Mouse (Mus musculus) Muller cell, postnatal 12 days (primary cell): ENCODE data around the gene 9030025P20Rik.
A peak's percentile ranks its signal among the peaks of the same experiment; 100 is the strongest.
"Not testable (repeated sequence)": the region's sequence is repeated elsewhere in the genome, so short reads cannot be mapped to it uniquely, and the experiment has no call there.

Source experiments
- DNase-seq: peaks from one replicate; pipeline ENCODE4 v3.0.0-alpha.2; 2015; ENCODE audit errors: inconsistent ontology term

9030025P20Rik gene

DNA sequence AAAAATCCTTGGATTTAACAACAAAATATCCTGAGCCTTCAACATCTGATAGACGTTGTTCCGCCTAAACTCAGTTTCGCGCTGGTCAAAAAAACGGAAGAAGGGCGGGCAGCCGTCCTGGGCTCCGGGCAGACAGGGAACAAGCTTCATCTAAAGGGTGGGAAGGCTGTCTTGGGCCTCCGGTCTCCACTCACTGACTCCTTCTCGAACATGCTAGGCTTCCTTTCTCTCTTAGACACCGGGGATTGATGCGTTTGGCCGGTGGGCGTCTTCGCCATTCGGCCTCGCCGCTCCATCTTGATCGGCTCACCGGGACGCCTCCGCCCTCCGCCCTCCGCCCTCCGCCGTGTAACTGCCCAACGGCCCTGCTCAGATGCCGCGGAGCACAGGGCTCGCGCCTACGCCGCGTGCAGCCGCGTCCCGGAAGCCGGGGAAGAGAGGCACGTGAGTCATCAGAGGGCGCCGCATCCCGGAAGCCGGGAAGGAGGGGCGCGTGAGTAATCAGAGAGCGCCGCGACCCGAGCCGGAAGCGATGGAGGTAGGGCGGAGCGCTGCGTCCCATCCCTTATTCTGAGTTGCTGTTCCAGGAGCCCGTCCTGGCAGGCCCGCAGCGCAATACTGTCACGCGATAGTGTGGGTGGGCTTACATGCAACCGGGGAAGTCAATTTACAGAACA lies at the start of gene 9030025P20Rik, which contains the start of gene Gm3417:
9030025P20Rik (plus strand) TSS at position 107 of the 677 bp plus-strand sequence.
Gm3417 (minus strand) TSS at position 429 of the 677 bp plus-strand sequence.
- not testable (repeated sequence) for DNase-seq

DNA sequence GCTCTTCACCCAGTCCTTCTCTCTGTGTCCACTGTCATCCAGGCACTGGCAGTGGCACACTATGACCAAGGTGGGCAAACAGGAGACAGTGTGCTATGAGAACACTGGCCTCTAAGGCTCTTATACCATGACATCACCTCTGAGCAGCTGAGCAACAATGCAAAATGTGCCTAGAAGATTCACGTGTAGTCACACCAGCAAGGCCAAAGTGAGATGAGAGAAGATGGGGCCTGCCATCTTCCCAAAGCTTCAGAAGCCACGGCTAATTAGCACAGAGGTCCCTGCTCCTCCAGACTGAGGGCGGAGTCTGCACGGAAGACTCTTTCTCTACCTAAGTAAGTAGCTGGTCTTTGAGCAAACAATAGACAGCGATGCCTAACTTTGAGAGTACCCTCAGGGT lies 49.6 kb upstream of the 9030025P20Rik start:
- DNase-seq = no peak

DNA sequence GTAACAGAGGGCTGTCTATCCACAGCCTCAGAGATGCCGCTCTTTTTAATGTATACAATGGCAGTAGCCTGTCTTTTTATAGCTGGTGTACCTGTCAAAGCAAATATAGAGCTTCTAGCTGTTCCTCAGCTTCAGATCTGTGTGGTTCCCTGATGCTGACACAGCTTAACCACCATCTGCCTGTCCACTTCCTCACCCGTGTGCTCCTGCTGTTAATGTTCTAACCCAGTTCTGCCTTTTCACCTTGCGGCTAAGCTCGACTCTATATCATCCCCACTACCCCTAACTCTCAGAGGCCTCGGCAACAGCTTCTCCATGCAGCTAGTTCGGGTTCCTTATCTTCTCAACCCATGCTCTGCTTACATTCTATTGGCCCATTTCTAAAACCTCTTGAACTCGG lies 47.6 kb upstream of the 9030025P20Rik start:
- no peak for DNase-seq

DNA sequence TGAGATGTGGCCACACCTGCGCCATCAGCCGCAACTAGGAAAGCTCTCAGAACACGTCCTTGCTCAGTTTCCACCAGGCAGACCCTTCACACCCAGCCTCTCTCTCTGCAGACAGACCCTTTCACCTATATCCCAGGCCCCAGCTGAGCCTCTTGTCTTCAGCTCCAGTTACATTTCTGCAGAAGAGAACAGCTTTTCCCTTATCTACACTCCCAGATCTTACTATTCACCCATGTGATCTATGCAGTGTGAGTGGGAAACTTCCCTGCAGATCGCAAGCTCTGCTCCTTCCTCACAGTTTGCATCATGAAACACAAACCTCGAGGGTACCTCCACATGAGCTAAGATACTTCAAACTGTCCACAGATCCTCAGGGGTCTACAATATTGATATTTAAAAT lies 46.8 kb upstream of the 9030025P20Rik start:
- no peak for DNase-seq

DNA sequence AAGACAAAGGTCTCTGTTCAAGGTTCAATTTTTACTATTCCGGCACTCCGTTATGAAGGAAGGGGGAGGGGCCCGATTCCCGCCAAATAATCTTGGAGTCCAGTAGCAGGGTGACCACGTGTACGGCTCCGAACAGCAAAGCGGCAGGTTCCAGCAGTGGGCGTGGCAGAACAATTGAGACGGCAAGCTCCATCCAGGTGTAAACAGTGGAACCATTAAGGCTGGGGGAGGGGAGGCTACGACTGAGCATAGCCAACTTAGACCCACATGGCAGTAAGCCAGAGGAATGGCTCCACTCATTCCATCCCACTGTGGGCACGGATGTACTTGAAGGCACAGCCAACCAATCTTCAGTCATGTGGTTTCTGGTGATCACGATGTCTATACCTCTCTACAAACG lies 43.0 kb upstream of the 9030025P20Rik start:
- not testable (repeated sequence) for DNase-seq

DNA sequence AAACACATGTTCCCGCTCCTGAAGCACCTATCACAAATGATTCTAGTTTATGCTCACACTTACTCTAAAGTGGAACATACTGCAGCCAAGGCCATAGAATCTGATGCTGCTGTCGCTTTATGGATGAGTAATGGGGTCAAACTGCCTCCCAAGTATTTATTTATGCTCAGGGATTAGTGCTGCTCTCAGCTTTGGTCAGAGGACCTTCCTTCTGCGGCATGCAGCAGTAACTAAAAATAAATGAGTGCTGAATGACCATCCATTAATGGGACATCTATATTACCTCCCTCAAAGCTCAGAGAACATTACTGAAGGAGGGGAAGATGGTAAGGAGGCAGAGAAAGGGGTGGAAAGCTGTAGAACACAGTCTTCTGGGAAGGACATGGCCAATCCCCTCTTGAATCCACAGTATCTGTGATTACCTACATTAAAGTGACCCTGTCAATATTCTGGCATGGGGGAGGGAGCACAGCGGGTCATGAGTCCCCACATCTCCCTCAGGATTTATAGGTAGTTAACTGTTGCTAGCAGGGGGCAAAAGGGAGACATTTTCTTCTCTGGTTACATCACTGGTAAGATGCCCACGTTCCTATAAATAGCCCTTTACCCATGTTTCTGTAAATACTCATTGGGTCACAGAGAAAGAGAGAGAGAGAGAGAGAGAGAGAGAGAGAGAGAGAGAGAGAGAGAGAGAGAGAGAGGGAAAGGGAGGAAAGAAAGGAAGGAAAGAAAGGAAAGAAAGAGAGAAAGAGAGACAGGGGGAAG lies 42.2 kb upstream of the 9030025P20Rik start:
- DNase-seq = no peak

DNA sequence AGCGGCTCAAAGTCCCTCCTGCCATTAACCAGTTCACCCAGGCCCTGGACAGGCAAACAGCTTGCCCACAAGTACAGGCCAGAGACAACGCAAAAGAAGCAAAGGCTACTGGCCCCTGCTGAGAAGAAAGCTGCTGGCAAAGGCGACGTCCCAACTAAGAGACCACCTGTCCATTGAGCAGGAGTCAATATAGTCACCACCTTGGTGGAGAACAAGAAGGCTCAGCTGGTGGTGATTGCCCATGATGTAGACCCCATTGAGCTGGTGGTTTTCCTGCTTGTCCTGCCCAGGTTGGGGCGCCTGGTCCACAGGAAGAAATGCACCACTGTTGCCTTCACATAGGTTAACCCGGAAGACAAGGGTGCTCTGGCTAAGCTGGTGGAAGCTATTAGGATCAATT lies 36.1 kb upstream of the 9030025P20Rik start:
- not testable (repeated sequence) for DNase-seq

DNA sequence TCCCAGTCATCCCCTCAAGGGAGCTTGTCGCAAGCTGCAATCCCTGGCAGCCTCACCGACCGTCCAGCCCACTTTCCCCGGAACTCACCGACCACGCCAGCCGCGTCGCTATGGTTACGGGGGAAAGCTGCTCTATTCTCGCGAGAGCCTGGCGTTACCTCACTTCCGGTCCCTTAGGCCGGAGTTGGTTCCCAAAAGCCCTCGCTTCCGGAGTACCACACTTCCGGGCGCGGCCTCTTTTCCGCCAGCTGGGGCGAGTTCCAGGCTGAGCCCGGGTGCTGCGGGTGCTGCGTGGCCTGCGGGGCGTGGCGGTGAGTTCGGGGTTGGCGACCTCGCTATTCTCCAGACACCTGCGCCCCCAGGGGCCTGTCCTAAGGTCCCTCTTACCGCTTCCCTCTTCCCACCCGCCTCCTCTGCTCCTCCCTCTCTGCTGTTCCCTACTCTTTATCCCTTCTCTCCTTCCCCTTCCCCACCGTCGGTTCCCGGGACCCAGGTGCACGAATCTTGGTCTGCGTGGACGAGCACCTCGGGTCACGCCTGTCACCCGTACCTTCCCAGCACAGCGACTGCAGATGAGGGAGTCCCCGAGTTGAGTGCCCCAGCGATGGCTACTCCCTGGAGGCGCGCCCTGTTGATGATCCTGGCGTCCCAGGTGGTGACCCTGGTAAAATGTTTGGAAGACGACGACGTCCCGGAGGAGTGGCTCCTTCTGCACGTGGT lies 35.1 kb upstream of the 9030025P20Rik start, which contains the start of the genes Wdr27 and 1600012H06Rik:
Wdr27 (minus strand) TSS at position 150 of the 720 bp plus-strand sequence.
1600012H06Rik (plus strand) TSS at position 176 of the 720 bp plus-strand sequence.
- peak; percentile 98 for DNase-seq

DNA sequence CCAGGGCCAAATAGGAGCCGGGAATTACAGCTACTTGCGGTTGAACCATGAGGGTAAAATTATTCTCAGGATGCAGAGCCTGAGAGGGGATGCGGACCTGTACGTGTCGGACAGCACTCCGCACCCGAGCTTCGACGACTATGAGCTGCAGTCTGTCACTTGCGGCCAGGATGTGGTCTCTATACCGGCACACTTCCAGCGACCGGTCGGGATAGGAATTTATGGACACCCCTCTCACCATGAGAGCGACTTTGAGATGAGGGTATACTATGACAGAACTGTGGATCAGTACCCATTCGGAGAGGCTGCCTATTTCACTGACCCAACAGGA lies 34.6 kb upstream of the 9030025P20Rik start:
- DNase-seq = no peak

DNA sequence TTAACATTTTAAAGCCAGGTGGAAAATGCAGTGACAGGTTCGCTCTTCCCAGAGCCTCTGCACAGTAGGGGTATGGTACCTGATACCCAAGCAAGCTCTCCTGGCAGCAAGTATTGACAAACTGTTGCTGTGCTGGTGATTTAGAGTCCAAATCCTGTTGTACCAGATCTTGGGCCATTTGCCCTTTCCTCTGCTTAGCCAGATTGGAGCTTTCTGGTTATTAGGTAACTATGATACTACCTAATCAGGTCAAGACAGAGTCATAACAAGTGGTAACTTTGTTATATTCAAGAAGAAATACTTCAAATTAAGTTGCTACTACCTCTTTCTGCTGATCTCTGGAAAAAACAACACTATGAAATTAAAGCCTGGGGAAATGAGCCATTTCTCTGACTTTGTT lies 33.7 kb upstream of the 9030025P20Rik start:
- no peak for DNase-seq

DNA sequence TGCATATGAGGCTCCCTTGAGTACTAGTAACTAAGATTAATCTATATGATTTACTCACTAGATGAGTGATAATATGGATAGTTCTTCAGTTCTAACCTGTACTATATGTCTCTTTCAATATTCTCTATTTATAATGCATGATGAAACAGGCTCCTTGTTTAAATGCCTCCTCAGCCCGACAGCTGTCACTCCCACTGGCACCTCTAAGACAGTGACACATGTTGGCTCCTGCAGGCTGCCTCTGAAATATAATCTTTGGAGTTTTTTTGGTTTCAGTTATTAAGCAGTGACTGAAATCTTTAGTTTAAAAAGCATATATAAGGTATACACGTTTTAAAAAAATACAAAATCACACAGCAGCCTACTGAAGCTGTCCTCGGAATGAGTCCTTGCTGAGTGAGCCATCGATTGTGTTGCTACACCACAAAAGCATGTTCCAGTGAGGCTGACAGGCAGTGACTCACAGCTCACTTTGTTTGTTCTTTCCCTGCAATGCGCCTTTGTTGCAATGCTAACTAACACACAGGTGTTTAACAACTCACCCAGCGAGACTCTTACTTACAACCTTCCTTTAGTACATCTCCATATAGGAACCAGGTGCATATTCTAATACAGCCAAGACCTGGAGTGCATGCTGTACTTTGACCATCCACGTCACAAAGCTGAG lies 29.0 kb upstream of the 9030025P20Rik start:
- no peak for DNase-seq

DNA sequence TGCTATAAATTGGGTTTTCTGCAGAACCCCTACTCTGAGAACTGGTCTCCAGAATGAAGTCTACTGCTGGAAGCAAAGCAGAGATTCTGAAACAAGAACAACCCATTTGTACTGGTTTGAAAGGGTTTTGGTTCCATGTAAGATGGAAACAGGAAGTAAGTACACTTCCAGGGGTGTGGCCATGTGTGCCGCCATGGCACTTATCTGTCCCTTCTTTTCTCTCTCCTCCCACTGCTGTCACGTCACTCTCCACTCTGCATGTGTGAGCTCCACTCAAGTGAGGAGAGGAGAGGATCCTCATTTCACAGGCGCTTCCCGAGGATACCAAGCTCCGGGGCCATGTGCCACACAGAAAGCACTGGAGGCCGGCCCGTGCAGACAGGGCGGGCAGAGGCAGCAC lies 24.8 kb upstream of the 9030025P20Rik start:
- no peak for DNase-seq

DNA sequence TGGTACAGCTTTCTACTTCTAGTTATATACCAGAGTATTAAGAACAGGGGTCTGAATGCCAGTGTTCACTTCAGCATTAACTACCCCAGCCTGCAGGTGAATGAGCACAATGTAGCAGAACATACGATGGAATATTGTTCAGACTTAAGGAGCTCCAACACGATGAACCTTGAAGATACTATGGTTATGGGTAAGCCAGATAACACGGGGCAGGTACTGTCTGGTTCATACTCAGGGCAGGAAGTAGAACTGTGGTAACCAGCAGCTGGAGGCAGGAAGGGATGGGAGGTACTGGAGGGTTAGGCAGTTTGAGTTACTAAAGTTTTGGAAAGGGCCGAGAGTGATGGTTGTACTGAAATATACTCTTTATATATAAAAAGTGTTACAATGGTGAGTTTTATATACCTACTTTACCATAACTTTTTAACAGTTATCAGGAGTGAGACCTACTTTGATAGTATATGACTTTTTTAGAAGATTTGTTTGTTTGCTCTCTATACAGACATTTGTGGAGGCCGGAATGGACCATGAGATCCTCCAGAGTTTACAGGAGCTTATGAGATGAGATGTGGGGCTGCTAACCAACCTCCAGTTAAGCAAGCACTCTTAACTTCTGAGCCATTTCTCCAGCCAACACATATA lies 19.5 kb upstream of the 9030025P20Rik start:
- DNase-seq = no peak

DNA sequence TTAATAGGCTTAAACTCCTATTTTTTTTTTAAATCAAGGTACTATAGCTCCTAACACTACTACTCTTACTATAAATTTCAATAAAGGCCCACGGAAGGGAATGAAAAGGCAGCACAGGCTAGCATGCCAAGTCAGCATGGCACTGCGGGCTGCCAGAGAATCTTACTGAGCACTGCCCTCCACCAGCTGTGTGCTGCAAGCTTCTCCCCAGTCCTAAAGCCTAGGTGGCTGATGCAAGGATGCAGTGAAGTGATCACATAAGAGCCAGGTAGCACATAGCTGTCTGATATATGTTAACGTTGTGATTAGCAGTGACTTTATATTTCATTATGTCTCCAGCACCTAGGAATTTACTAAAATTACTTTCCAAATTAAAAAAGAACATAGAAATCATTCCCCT lies 18.3 kb upstream of the 9030025P20Rik start:
- peak; percentile 20 for DNase-seq

DNA sequence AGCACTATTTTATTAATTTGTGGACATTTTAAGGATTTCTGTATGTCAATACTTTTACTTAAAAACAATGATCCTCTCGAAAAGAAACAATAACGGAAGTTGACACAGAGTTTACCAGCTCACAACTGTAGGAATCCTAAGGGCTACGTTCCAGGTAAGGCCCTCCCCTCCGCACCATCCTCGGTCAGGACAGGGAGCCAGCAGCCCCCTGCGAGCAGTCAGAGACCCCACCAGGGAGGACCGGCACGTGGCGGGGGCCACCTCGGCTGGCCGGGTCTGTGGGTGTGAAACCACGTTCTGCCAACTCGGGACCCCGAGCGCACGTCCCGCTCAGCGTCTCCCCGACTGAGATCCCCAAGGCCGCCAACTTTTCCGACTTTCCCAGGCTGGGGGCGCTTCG lies 17.7 kb upstream of the 9030025P20Rik start:
- peak; percentile 11 for DNase-seq

DNA sequence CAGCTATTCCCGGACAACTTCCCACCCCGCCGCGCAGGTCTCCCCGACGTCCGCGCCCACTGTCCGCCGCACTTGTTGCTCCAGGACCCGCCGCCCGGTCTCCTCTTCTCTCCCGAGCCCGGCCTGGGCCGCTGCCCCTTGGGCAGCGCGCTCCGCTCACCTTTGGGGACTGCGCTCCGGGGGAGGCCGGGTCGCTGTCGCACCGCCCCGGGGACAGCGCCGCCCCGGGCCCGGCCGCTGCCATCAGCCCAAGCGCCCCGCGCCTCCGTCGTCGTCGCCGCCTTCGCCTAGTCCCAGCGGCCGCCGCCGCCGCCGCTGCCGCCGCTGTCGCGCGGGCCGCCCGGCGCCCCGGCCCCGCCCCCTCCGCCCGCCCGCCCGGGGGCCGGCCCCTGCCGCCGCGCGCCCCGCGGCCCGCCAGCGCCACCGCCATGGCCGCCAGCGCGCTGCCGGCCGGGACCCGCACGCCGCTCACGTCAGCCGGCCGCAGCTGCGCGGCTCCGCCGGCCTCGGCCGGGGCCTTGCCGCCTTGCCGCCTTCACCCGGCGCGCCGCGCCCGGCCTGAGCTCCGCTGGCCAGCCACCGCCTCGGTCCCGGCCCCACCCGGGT lies 17.2 kb upstream of the 9030025P20Rik start, which contains the start of gene Phf10:
Phf10 (minus strand) TSS at position 323 of the 606 bp plus-strand sequence.
- peak; percentile 31 for DNase-seq

DNA sequence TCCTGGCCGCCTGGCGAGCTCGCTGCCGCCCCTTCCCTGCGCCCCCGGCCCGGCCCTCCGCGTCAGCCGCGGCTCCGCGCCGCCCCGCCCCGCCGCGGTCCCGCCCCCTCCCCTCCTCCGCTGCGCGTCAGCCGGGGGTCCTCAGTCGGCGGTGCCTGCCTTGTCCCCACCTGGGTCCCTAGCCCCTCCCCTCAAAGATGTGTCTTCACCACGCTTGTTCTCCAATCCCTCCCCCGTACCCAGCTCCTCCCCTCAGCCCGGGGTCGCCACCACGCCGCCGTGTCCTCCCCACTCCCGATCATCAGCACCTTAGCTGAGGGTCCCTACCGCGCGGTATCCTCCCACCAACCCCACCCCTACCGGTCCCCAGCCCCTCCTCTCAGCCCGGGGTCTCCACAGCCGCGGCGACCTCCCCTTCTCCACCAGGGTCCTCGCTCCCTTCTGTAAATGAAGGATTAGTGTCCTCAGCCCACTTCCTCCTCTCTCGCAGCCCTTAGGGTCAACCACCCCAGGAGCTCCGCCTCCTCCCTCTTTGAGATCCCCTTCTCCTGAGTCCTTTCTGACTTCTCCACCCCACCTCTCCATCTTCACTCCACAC lies 16.6 kb upstream of the 9030025P20Rik start:
- not testable (repeated sequence) for DNase-seq

DNA sequence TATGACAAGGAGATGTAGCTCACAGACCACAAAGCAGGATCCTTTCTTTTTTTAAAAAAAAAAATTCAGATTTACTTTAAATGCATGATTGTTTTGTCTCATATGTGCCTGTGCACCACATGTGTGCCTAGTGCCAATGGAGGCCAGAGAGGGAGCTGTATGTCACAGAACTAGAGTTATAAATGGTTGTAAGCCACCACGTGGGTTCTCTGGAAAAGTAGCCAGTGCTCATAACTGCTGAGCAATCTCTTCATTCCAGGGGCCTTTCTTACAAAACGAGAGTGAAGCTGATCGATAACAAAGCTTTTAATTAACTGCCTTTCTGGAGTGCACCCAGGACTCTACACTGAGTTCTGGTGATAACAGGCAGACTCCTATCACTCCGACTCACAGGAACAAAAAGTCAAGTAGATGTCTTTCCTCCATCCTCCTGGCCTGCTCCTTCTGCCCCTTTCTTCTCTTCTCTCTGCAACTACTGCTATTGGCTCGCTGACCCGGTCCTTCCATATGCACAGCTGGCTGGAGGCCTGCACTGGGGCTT lies 9.8 kb upstream of the 9030025P20Rik start:
- DNase-seq = not testable (repeated sequence)

DNA sequence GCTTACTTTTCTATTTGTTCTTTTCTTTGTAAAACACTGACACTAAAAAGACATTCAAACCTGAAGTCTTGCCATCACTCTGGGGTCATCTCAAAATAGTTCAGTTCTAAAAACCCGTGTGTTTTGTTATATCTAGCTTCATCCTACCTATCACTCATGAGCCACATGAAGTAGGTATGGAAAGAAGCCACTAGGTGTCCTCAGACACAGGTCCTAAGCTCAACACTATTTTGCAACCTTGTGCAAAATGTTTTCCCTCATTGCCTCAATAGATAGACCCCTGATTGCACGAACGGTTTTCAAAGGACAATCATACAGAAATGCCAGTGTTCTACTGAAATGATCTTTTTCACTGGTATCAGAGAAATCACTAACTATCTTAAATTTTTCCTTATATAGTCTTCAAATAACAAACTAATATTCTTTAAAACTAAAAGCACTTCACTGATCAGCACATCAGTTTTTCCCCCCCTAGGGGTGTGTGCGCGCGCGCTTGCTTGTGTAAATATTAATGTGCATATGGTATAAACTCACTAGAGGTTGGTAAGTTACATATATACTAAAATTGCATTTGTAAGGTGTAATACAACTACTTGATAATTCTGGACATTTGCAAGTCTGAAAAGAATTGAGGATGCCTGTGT lies 428 bp upstream of the 9030025P20Rik start:
- not testable (repeated sequence) for DNase-seq
